Mouse (Mus musculus): Measurements from ENCODE around the gene P3h1. TPM values are rescaled to one million over a fixed set of nuclear protein-coding genes. Genes with fewer than 3 reads are reported as not detected.

P3h1 gene
- polyA plus RNA-seq (2014; fragmentation: Nextera tagmentation; extraction: Ambion mirVana) = 40.9 and 42.0 TPM in 2 replicates

- Histone ChIP-seq H3K27ac (replicated peaks in 1 of 2; ENCODE audit: control insufficient read depth in 1 of 2, insufficient read depth in 1 of 2, low read depth in 2 of 2, low read length in 2 of 2) (peak within 1 kb of the TSS; percentile 23 to 67), H3K4me2 (ENCODE audit: low read length) (peak within 1 kb of the TSS; percentile 83)
- under 1% methylated on average over 71 of the region's 71 CpGs for WGBS
These were observed at the start of gene P3h1, which contains the start of gene AU022252 for GRCm38 (mm10) chr4:119232410-119233255. P3h1 (plus strand) TSS chr4:119232915. AU022252 (minus strand) TSS chr4:119232712.

DNA sequence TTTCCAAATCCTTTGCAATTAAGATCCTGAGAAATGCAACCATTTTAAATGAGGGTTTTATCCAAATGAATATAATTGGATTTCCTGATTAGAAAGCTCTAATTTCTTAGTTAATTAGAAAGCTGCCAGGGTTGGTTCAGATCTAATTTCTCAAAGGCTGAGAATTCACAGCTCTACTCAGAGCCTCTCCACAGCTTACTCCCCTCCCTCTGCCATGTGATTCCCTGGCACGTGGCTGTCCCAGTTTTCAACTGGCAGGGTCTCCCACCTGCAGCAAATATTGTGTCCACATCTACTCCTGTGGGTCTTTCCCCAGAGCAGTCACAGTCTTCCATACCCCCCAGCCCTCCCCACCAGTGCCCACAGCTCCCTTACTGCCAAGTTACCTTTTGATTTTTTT is 49.2 kb upstream of the P3h1 start:
- Histone ChIP-seq H3K4me1 (ENCODE audit: control insufficient read depth in 2 of 2, insufficient read depth in 2 of 2, low read length in 2 of 2) (peaks cover 0 to 5% of the 10 kb centered on the region in 2 experiments; a peak in 2 of 4 replicates), H3K9me3 (ENCODE audit: control insufficient read depth, low read length) (no peaks in the 10 kb centered on the region), H3K36me3 (ENCODE audit: control insufficient read depth, insufficient read depth, low read length) (no peaks in the 10 kb centered on the region), H3K4me3 (ENCODE audit: control insufficient read depth in 1 of 2, insufficient read depth in 1 of 2, low read depth in 1 of 2, low read length in 2 of 2) (no peak overlapping the region), H3K4me2 (ENCODE audit: low read length) (no peak overlapping the region), H3K27ac (replicated peaks in 1 of 2; ENCODE audit: control insufficient read depth in 1 of 2, insufficient read depth in 1 of 2, low read depth in 2 of 2, low read length in 2 of 2) (no peak overlapping the region), H3K27me3 (ENCODE audit: control insufficient read depth, insufficient read depth, low read length) (no peaks in the 10 kb centered on the region; the same call in 1 of the 2 replicates), H3K9ac (ENCODE audit: low read length) (no peak overlapping the region)
- 19% methylated on average over 1 of the region's 1 CpGs for WGBS
- no peak for ATAC-seq (ENCODE audit: insufficient number of reproducible peaks, insufficient read depth, low FRiP score, low read depth)

More at GRCm38 (mm10) chr4:119232410-119233255, at the start of gene P3h1, which contains the start of gene AU022252:
- Histone ChIP-seq H3K4me1 (ENCODE audit: control insufficient read depth in 2 of 2, insufficient read depth in 2 of 2, low read length in 2 of 2) (peaks cover 0 to 18% of the 10 kb centered on the region in 2 experiments; a peak in 2 of 4 replicates), H3K9me3 (ENCODE audit: control insufficient read depth, low read length) (no peaks in the 10 kb centered on the region), H3K9ac (ENCODE audit: low read length) (peak within 1 kb of the TSS; percentile 95), H3K4me3 (ENCODE audit: control insufficient read depth in 1 of 2, insufficient read depth in 1 of 2, low read depth in 1 of 2, low read length in 2 of 2) (peak within 1 kb of the TSS; percentile 72 to 89), H3K36me3 (ENCODE audit: control insufficient read depth, insufficient read depth, low read length) (peaks cover 30% of the 10 kb centered on the region), H3K27me3 (ENCODE audit: control insufficient read depth, insufficient read depth, low read length) (no peaks in the 10 kb centered on the region)
- ATAC-seq (ENCODE audit: insufficient number of reproducible peaks, insufficient read depth, low FRiP score, low read depth) = peak; percentile 96

DNA sequence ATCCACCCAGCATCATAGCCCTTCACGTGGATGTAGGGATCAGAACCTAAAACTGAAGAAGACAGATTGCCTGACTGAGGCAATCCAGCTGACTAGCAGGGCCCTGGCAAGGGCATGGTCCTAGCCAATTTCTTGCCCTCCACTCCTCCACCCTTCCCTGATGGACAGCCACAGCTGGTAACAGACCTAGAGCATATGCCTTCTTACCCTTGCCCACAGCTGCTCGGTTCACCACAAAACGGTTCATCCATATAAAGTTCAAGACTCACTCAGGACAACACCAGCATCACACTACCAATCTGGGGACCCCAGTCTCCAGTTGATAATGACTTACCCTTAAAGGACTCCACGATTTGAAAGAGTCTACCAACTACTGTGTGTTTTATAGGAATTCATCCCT is 46.9 kb upstream of the P3h1 start:
- Histone ChIP-seq H3K27ac (replicated peaks in 1 of 2; ENCODE audit: control insufficient read depth in 1 of 2, insufficient read depth in 1 of 2, low read depth in 2 of 2, low read length in 2 of 2) (no peak overlapping the region), H3K9me3 (ENCODE audit: control insufficient read depth, low read length) (no peaks in the 10 kb centered on the region), H3K36me3 (ENCODE audit: control insufficient read depth, insufficient read depth, low read length) (no peaks in the 10 kb centered on the region), H3K9ac (ENCODE audit: low read length) (no peak overlapping the region), H3K27me3 (ENCODE audit: control insufficient read depth, insufficient read depth, low read length) (no peaks in the 10 kb centered on the region; the same call in 1 of the 2 replicates), H3K4me3 (ENCODE audit: control insufficient read depth in 1 of 2, insufficient read depth in 1 of 2, low read depth in 1 of 2, low read length in 2 of 2) (no peak overlapping the region), H3K4me2 (ENCODE audit: low read length) (no peak overlapping the region), H3K4me1 (ENCODE audit: control insufficient read depth in 2 of 2, insufficient read depth in 2 of 2, low read length in 2 of 2) (peaks cover 0 to 7% of the 10 kb centered on the region in 2 experiments; a peak in 2 of 4 replicates)
- no peak for ATAC-seq (ENCODE audit: insufficient number of reproducible peaks, insufficient read depth, low FRiP score, low read depth)
- 79% methylated on average over 4 of the region's 4 CpGs for WGBS

GRCm38 (mm10) chr4:119188060-119188785 is 44.5 kb upstream of the P3h1 start:
- H3K27me3 ChIP-seq (ENCODE audit: control insufficient read depth, insufficient read depth, low read length) = no peaks in the 10 kb centered on the region; the same call in 1 of the 2 replicates
- ATAC-seq (ENCODE audit: insufficient number of reproducible peaks, insufficient read depth, low FRiP score, low read depth) = no peak
- no peak overlapping the region; the same call in 1 of the 2 replicates for H3K9ac ChIP-seq (ENCODE audit: low read length)
- H3K4me3 ChIP-seq (ENCODE audit: control insufficient read depth in 1 of 2, insufficient read depth in 1 of 2, low read depth in 1 of 2, low read length in 2 of 2) = no peak overlapping the region; a peak in 1 of 4 replicates
- WGBS = 34% methylated on average over 11 of the region's 11 CpGs
- no peaks in the 10 kb centered on the region for H3K9me3 ChIP-seq (ENCODE audit: control insufficient read depth, low read length)
- H3K4me2 ChIP-seq (ENCODE audit: low read length) = peak overlapping the region; percentile 21
- no peak overlapping the region for H3K27ac ChIP-seq (replicated peaks in 1 of 2; ENCODE audit: control insufficient read depth in 1 of 2, insufficient read depth in 1 of 2, low read depth in 2 of 2, low read length in 2 of 2)
- no peaks in the 10 kb centered on the region for H3K36me3 ChIP-seq (ENCODE audit: control insufficient read depth, insufficient read depth, low read length)
- peaks cover 0 to 7% of the 10 kb centered on the region in 2 experiments; a peak in 2 of 4 replicates for H3K4me1 ChIP-seq (ENCODE audit: control insufficient read depth in 2 of 2, insufficient read depth in 2 of 2, low read length in 2 of 2)

GRCm38 (mm10) chr4:119189392-119189791 is 43.3 kb upstream of the P3h1 start:
- no peak overlapping the region for H3K27ac ChIP-seq (replicated peaks in 1 of 2; ENCODE audit: control insufficient read depth in 1 of 2, insufficient read depth in 1 of 2, low read depth in 2 of 2, low read length in 2 of 2)

DNA sequence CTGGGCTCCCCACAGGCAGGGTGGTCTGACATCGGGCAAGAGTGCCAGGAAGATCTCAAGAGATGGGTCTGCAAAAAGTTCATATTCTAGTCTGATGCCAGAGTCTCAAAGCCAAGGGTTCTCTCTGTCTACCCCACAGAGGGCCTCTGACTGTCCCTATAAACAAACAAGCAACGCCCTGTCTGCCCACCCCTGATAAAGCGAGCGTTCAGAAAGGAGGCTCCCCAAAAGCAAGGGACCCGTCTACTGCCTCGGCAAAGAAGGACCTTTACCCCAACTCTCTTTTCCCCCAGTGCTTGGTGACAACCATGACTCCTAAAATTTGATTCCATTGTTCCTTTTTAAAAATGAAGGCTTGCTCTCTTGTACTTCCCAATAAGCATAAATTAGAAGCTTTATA is 42.9 kb upstream of the P3h1 start, which contains the start of gene Ermap:
Ermap (minus strand) TSS at position 148 of the 400 bp plus-strand sequence.
- no peak within 1 kb of the TSS for H3K4me2 ChIP-seq (ENCODE audit: low read length)
- H3K27me3 ChIP-seq (ENCODE audit: control insufficient read depth, insufficient read depth, low read length) = no peaks in the 10 kb centered on the region; the same call in 1 of the 2 replicates
- no peak for ATAC-seq (ENCODE audit: insufficient number of reproducible peaks, insufficient read depth, low FRiP score, low read depth)
- no peak within 1 kb of the TSS for H3K9ac ChIP-seq (ENCODE audit: low read length)
- no peaks in the 10 kb centered on the region for H3K9me3 ChIP-seq (ENCODE audit: control insufficient read depth, low read length)
- H3K4me1 ChIP-seq (ENCODE audit: control insufficient read depth in 2 of 2, insufficient read depth in 2 of 2, low read length in 2 of 2) = peaks cover 0 to 7% of the 10 kb centered on the region in 2 experiments; a peak in 2 of 4 replicates
- WGBS = 63% methylated on average over 6 of the region's 6 CpGs
- no peaks in the 10 kb centered on the region for H3K36me3 ChIP-seq (ENCODE audit: control insufficient read depth, insufficient read depth, low read length)
- no peak within 1 kb of the TSS for H3K27ac ChIP-seq (replicated peaks in 1 of 2; ENCODE audit: control insufficient read depth in 1 of 2, insufficient read depth in 1 of 2, low read depth in 2 of 2, low read length in 2 of 2)
- H3K4me3 ChIP-seq (ENCODE audit: control insufficient read depth in 1 of 2, insufficient read depth in 1 of 2, low read depth in 1 of 2, low read length in 2 of 2) = no peak within 1 kb of the TSS

More at GRCm38 (mm10) chr4:119189392-119189791, 43.3 kb upstream of the P3h1 start:
- no peak for ATAC-seq (ENCODE audit: insufficient number of reproducible peaks, insufficient read depth, low FRiP score, low read depth)
- 81% methylated on average over 6 of the region's 6 CpGs for WGBS
- H3K9ac ChIP-seq (ENCODE audit: low read length) = no peak overlapping the region
- no peaks in the 10 kb centered on the region for H3K36me3 ChIP-seq (ENCODE audit: control insufficient read depth, insufficient read depth, low read length)
- no peaks in the 10 kb centered on the region for H3K9me3 ChIP-seq (ENCODE audit: control insufficient read depth, low read length)
- no peak overlapping the region for H3K4me2 ChIP-seq (ENCODE audit: low read length)
- no peaks in the 10 kb centered on the region; the same call in 1 of the 2 replicates for H3K27me3 ChIP-seq (ENCODE audit: control insufficient read depth, insufficient read depth, low read length)
- no peak overlapping the region for H3K4me3 ChIP-seq (ENCODE audit: control insufficient read depth in 1 of 2, insufficient read depth in 1 of 2, low read depth in 1 of 2, low read length in 2 of 2)
- H3K4me1 ChIP-seq (ENCODE audit: control insufficient read depth in 2 of 2, insufficient read depth in 2 of 2, low read length in 2 of 2) = peaks cover 0 to 7% of the 10 kb centered on the region in 2 experiments; a peak in 2 of 4 replicates

DNA sequence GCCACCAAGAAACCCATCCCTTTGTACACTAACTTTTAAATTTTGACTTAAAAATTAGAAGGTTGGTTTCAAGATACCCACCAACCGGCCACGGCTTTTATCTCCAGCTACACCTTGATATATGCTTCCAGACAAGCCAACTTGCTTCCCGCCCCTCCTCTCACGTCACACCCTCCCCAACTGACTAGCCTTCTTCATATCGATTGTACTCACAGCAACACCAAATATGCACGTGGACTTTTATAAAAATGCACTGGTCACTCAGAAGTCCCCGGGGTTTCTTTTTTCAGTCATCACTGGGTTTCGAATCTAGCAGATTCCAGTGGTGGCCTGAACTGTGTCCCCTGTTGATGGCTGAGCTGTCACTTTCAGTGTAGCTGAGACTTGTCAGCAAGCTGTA is 42.1 kb upstream of the P3h1 start:
- WGBS = 61% methylated on average over 8 of the region's 8 CpGs
- H3K9ac ChIP-seq (ENCODE audit: low read length) = no peak overlapping the region
- no peaks in the 10 kb centered on the region for H3K36me3 ChIP-seq (ENCODE audit: control insufficient read depth, insufficient read depth, low read length)
- no peak overlapping the region for H3K4me3 ChIP-seq (ENCODE audit: control insufficient read depth in 1 of 2, insufficient read depth in 1 of 2, low read depth in 1 of 2, low read length in 2 of 2)
- no peaks in the 10 kb centered on the region for H3K9me3 ChIP-seq (ENCODE audit: control insufficient read depth, low read length)
- H3K4me1 ChIP-seq (ENCODE audit: control insufficient read depth in 2 of 2, insufficient read depth in 2 of 2, low read length in 2 of 2) = peaks cover under 1 to 8% of the 10 kb centered on the region in 2 experiments; a peak in 3 of 4 replicates
- H3K27ac ChIP-seq (replicated peaks in 1 of 2; ENCODE audit: control insufficient read depth in 1 of 2, insufficient read depth in 1 of 2, low read depth in 2 of 2, low read length in 2 of 2) = no peak overlapping the region
- H3K27me3 ChIP-seq (ENCODE audit: control insufficient read depth, insufficient read depth, low read length) = no peaks in the 10 kb centered on the region; the same call in 1 of the 2 replicates
- no peak for ATAC-seq (ENCODE audit: insufficient number of reproducible peaks, insufficient read depth, low FRiP score, low read depth)
- H3K4me2 ChIP-seq (ENCODE audit: low read length) = no peak overlapping the region

All from heart, embryonic 14.5 days (tissue).